Mouse (Mus musculus) frontal cortex, adult 2 months (tissue): ENCODE measurements at regions not wholly inside any gene's neighbourhood (a gene's known extent, or its start where the extent isn't known, plus 50 kb on each side); places are given as distances from the start of the nearest gene placed in this dataset.

ENCODE experiments used
- DNase-seq, 2 experiments: peaks; one replicate each; pipeline ENCODE4 v3.0.0; 2022; ENCODE audit warnings: low spot score in 1 of 2; ENCODE audit errors: extremely low spot score in 1 of 2

GRCm38 (mm10) chr8:12214205-12215019 is 64.2 kb upstream of the A230072I06Rik start:
- peak in 1 of 2 experiments; percentile 26 for DNase-seq

- DNase-seq = no peak
Measured at GRCm38 (mm10) chr8:12221506-12221905, 57.1 kb upstream of the A230072I06Rik start.

GRCm38 (mm10) chr8:12223376-12223775 is 55.2 kb upstream of the A230072I06Rik start:
- no peak for DNase-seq
